Mouse (Mus musculus) midbrain, embryonic 13.5 days (tissue): ENCODE results near the gene A830031A19Rik. TPM values are rescaled to one million over a fixed set of nuclear protein-coding genes. Genes with fewer than 3 reads are reported as not detected.

Source experiments
- ATAC-seq: fragments of 200-750 bp; cut with Nextera tagmentation; 2 replicates; pipeline ENCODE4 v1.8.0; 2017; ENCODE audit warnings: mild to moderate bottlenecking, moderate TSS enrichment, moderate library complexity
- H3K27ac ChIP-seq: fragments of 300-500 bp; sonication (generic); 2 replicates; pipeline ENCODE4 v1.5.1; 2015; ENCODE audit warnings: inconsistent platforms, mild to moderate bottlenecking, moderate library complexity
- H3K27me3 ChIP-seq: fragments of 300-500 bp; sonication (generic); 2 replicates; pipeline ENCODE4 v1.6.1; 2015; ENCODE audit warnings: mild to moderate bottlenecking, inconsistent platforms
- H3K36me3 ChIP-seq: fragments of 300-500 bp; sonication (generic); 2 replicates; pipeline ENCODE4 v1.6.1; 2015; ENCODE audit warnings: mild to moderate bottlenecking, inconsistent platforms
- H3K4me1 ChIP-seq: fragments of 300-500 bp; sonication (generic); replicated peaks from 2 replicates; pipeline ENCODE4 v1.6.1; 2015; ENCODE audit warnings: inconsistent platforms
- H3K4me2 ChIP-seq: fragments of 300-500 bp; sonication (generic); replicated peaks from 2 replicates; pipeline ENCODE4 v1.6.1; 2015; ENCODE audit warnings: moderate library complexity, mild to moderate bottlenecking, inconsistent platforms
- H3K4me3 ChIP-seq: fragments of 300-500 bp; sonication (generic); replicated peaks from 2 replicates; pipeline ENCODE4 v1.5.1; 2015; ENCODE audit warnings: mild to moderate bottlenecking, inconsistent platforms
- H3K9ac ChIP-seq: fragments of 300-500 bp; sonication (generic); replicated peaks from 2 replicates; pipeline ENCODE4 v1.6.1; 2015; ENCODE audit warnings: mild to moderate bottlenecking, inconsistent platforms
- H3K9me3 ChIP-seq: fragments of 300-500 bp; sonication (generic); 2 replicates; pipeline ENCODE4 v1.6.1; 2016; ENCODE audit warnings: mild to moderate bottlenecking, inconsistent platforms
- WGBS: fragments of 180-500 bp; shearing (Covaris S2); methylation state at CpG from one replicate; pipeline ENCODE4 v1.1.7; 2015; 5-methylcytosine and 5-hydroxymethylcytosine counted together
- polyA plus RNA-seq: library from polyadenylated mRNA; unstranded; fragments of >200 nt; fragmentation: Nextera tagmentation; extraction: Ambion mirVana; gene quantifications from 2 replicates; pipeline ENCODE4 v1.2.1, GENCODE M21; 2015

A830031A19Rik gene
- polyA plus RNA-seq, 1 experiment from 2014 or later: not detected

DNA sequence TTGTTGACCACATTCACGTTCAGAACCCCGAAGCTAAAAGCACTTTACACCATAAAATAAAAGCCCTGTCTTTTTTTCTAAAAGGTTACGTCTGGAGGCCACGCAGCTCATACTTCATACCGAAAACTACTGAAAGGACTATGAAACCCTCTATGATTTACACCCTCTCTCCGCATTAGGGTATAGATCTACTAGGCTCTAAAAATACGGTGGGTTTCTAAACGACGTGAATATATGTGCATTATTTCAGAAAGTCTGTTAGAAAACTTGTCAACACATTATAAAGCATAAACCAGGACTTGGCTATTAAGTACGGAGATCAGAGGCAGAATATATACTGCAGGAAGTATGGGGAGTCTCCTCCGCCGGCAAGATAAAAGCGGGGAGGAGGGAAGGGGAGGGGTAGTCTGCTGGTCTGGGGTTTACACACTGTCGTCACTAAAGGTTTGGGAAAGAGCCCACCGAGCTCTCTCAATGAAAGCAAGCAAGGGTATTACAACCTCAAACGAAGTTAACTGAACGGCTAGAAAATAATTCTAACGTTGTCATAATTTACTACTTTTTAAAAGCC lies 748 bp downstream of the A830031A19Rik start:
- peaks cover 28% of the 10 kb centered on the region for H3K4me1 ChIP-seq
- no peak overlapping the region for H3K27ac ChIP-seq
- peak overlapping the region; percentile 95 for H3K9ac ChIP-seq
- WGBS: under 1% methylated on average over 18 of the region's 18 CpGs
- no peaks in the 10 kb centered on the region for H3K36me3 ChIP-seq
- peak overlapping the region; percentile 79 for H3K4me3 ChIP-seq
- no peak for ATAC-seq
- peak overlapping the region; percentile 93 for H3K4me2 ChIP-seq
- peaks cover 8% of the 10 kb centered on the region for H3K27me3 ChIP-seq
- no peaks in the 10 kb centered on the region for H3K9me3 ChIP-seq

DNA sequence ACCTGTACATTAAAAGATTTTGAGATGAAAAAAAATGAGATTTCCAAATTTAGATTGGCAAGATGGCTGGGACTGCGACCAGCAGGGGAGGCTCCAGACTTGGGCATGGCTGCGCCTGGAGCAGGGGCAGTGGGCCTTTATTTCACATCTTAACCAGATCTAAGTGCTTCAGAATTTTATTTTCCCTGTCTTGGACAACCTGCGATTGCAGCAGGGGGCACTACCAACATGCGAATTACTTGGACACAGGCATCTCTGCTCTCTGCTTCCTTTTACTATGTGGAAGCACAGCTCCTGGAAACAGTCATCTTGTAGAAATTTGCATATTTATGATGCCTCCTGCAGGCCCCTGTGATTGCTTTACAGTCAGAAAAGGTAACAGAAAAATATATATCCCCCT lies 9.5 kb downstream of the A830031A19Rik start:
- H3K4me3 ChIP-seq: no peak overlapping the region
- 35% methylated on average over 4 of the region's 4 CpGs for WGBS
- peak; percentile 63 for ATAC-seq
- 0 out of 2 replicates have a peak, but pooled peaks cover 4% of the 10 kb centered on the region for H3K27me3 ChIP-seq
- H3K9ac ChIP-seq: no peak overlapping the region
- no peaks in the 10 kb centered on the region for H3K9me3 ChIP-seq
- H3K36me3 ChIP-seq: no peaks in the 10 kb centered on the region
- H3K27ac ChIP-seq: peak overlapping the region; percentile 30; the same call in 1 of the 2 replicates
- H3K4me1 ChIP-seq: peaks cover 34% of the 10 kb centered on the region
- H3K4me2 ChIP-seq: no peak overlapping the region

- WGBS: 87% methylated on average over 6 of the region's 6 CpGs
These were observed 10.6 kb downstream of the A830031A19Rik start for GRCm38 (mm10) chr11:24064221-24064620.

GRCm38 (mm10) chr11:24062495-24063096 lies 12.3 kb downstream of the A830031A19Rik start:
- 21% methylated on average over 9 of the region's 9 CpGs for WGBS
- Histone ChIP-seq H3K4me2 (peak overlapping the region; percentile 67; the same call in 1 of the 2 replicates), H3K36me3 (no peaks in the 10 kb centered on the region), H3K4me3 (no peak overlapping the region; the same call in 1 of the 2 replicates), H3K4me1 (peaks cover 38% of the 10 kb centered on the region), H3K27me3 (peaks cover 3% of the 10 kb centered on the region; the same call in 1 of the 2 replicates), H3K9me3 (no peaks in the 10 kb centered on the region), H3K9ac (0 out of 2 replicates have a peak overlapping the region, but pooled peaks have one; percentile 12), H3K27ac (peak overlapping the region; percentile 65)
- ATAC-seq: peak; percentile 66

More at GRCm38 (mm10) chr11:24064221-24064620, 10.6 kb downstream of the A830031A19Rik start:
- Histone ChIP-seq H3K27ac (no peak overlapping the region), H3K27me3 (0 out of 2 replicates have a peak, but pooled peaks cover 4% of the 10 kb centered on the region), H3K9ac (no peak overlapping the region), H3K4me1 (peaks cover 38% of the 10 kb centered on the region), H3K36me3 (no peaks in the 10 kb centered on the region), H3K4me3 (no peak overlapping the region), H3K4me2 (no peak overlapping the region), H3K9me3 (no peaks in the 10 kb centered on the region)
- no peak for ATAC-seq

DNA sequence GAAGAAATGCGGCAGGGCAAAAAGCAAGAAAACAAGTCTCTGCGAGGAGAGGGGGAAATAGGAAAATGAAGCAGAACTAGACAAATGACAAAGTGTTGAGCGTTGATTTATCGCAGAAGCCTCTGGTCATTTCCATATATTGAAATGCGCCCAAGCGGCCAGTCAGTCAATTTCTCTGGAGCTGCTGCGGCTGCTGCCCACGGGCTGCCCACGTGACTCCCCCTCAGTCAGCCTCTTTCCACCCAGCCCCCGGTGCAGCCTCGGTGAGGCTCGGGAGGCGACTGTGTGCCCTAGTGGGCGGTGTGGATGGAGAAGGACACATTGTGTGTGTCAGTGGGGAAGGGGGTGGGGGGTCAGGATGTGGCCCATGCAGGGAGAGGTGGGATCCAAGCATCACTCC lies 13.0 kb downstream of the A830031A19Rik start:
- Histone ChIP-seq H3K9me3 (no peaks in the 10 kb centered on the region), H3K36me3 (no peaks in the 10 kb centered on the region), H3K4me1 (peaks cover 38% of the 10 kb centered on the region), H3K4me3 (peak overlapping the region; percentile 36), H3K27me3 (peaks cover 3% of the 10 kb centered on the region; the same call in 1 of the 2 replicates), H3K9ac (peak overlapping the region; percentile 53), H3K27ac (peak overlapping the region; percentile 65), H3K4me2 (peak overlapping the region; percentile 67)
- ATAC-seq: peak; percentile 91
- WGBS: under 1% methylated on average over 14 of the region's 14 CpGs

DNA sequence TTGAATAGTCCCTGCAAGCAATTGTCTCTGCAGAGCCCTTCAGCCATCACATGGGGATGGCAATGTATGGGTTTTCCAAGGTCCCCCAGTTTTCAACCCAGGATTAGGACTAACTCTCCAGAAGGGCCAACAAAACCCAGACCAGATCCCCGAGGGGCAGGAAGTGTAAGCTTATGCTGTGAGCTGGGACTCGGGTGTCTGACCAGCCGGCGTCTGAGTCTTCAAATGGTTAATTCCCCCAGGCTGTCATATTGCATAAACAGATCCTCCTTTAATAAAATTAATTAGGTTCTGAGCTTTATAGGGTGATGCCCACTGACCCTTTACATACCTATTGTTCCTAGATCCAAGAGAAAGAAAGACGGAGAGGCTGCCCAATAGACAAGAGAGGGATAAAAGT lies 14.4 kb downstream of the A830031A19Rik start:
- Histone ChIP-seq H3K4me2 (peak overlapping the region; percentile 58), H3K27me3 (peaks cover 3% of the 10 kb centered on the region; the same call in 1 of the 2 replicates), H3K9ac (peak overlapping the region; percentile 46; the same call in 1 of the 2 replicates), H3K9me3 (no peaks in the 10 kb centered on the region), H3K36me3 (no peaks in the 10 kb centered on the region), H3K4me3 (peak overlapping the region; percentile 30), H3K4me1 (peaks cover 38% of the 10 kb centered on the region), H3K27ac (no peak overlapping the region)
- WGBS: 1% methylated on average over 5 of the region's 5 CpGs
- ATAC-seq: no peak

- no peak overlapping the region for H3K4me2 ChIP-seq
- no peak overlapping the region for H3K9ac ChIP-seq
- H3K4me1 ChIP-seq: peaks cover 35% of the 10 kb centered on the region
- no peaks in the 10 kb centered on the region for H3K9me3 ChIP-seq
- no peak for ATAC-seq
- peaks cover 3% of the 10 kb centered on the region; the same call in 1 of the 2 replicates for H3K27me3 ChIP-seq
- no peak overlapping the region for H3K27ac ChIP-seq
- H3K4me3 ChIP-seq: no peak overlapping the region
- WGBS: 6% methylated on average over 1 of the region's 1 CpGs
- H3K36me3 ChIP-seq: no peaks in the 10 kb centered on the region
These were observed 15.7 kb downstream of the A830031A19Rik start for GRCm38 (mm10) chr11:24059137-24059536.

- no peak overlapping the region for H3K4me2 ChIP-seq
- H3K4me1 ChIP-seq: peaks cover 13% of the 10 kb centered on the region
- WGBS: 71% methylated on average over 6 of the region's 6 CpGs
- H3K4me3 ChIP-seq: no peak overlapping the region
- H3K36me3 ChIP-seq: no peaks in the 10 kb centered on the region
- ATAC-seq: no peak
- H3K9me3 ChIP-seq: no peaks in the 10 kb centered on the region
- no peak overlapping the region for H3K27ac ChIP-seq
- H3K9ac ChIP-seq: no peak overlapping the region
- H3K27me3 ChIP-seq: peaks cover 5% of the 10 kb centered on the region; the same call in 1 of the 2 replicates
These were observed 22.0 kb downstream of the A830031A19Rik start for GRCm38 (mm10) chr11:24052882-24053281.

DNA sequence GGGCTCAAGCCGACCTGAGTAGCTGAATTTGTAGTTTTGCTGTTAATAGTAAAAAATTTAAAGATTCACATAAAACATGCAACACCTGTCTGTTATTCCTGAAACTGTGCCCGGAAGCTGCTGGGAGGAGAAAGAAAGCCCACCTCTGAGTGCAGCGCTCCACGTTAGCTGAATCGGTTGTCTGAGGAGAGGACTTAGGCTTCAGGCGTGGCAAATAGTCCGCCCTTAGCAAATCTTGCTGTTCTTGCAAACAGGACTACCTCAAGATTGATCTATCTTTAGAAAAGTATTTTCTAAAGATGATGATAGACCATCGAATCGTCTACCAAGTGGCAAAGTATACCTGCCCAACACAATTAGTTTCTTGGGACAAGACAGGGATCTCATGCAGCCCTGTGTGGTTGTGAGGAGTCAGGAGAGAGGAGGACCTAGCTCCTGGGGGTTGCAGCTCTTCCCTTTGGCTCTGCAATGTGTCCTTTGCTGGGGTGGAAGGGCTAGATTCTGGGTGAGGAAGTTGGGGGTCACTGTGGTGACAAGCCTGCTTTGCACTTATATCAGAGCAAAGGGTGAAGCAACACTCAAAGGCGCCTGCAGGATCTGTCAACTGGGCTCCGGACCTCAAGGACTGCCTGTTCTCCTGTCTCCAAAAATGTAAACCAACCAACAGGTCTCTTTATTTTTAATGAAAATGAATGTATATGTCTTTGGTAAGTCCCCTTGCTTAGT lies 24.7 kb downstream of the A830031A19Rik start:
- Histone ChIP-seq H3K4me1 (peaks cover 13% of the 10 kb centered on the region), H3K9me3 (no peaks in the 10 kb centered on the region), H3K9ac (no peak overlapping the region), H3K4me3 (no peak overlapping the region), H3K4me2 (peak overlapping the region; percentile 59; the same call in 1 of the 2 replicates), H3K27me3 (0 out of 2 replicates have a peak, but pooled peaks cover 8% of the 10 kb centered on the region), H3K27ac (no peak overlapping the region), H3K36me3 (no peaks in the 10 kb centered on the region)
- no peak for ATAC-seq
- 85% methylated on average over 11 of the region's 11 CpGs for WGBS

DNA sequence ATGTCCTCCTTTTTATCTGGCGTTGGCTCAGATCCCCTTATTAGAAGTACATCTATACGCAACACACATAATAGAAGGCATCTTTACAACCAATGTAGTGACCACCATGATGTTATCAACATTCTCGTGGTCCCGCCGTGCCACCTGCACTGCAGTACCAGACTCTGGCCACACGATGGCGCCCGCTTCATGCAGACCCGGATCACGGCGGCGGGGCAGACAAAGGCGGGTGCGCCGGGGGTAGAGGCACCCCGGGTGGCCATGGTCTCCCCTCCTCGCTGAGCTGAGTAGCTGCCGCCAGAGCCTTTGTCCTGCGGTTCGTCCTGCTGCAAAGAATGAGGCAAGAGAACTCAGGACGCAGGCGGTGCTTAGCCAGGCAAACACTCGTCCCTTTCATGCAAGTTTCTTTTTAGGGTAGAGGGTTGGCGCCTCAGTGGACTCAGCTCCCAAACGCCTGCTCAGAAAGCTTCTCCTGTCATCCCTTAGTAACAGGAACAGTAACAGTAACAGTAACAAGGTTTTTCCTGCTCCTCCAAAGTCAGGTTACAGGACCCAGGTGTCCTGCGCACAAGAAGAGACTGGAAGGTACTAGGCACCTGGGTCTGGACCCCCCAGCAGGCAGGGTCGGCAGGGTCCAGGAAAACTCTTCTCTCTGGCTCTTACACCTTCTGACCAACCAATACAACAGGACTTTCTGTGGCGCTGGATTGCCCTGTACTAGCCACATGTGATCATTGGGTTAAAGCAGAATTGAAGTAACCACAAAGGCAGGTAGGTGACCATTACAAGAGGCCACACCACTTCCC lies 25.4 kb downstream of the A830031A19Rik start:
- 0 out of 2 replicates have a peak, but pooled peaks cover 8% of the 10 kb centered on the region for H3K27me3 ChIP-seq
- no peaks in the 10 kb centered on the region for H3K9me3 ChIP-seq
- peak overlapping the region; percentile 59 for H3K4me2 ChIP-seq
- ATAC-seq: peak; percentile 93
- WGBS: 5% methylated on average over 28 of the region's 28 CpGs
- H3K9ac ChIP-seq: peak overlapping the region; percentile 70
- H3K27ac ChIP-seq: peak overlapping the region; percentile 61; the same call in 1 of the 2 replicates
- H3K4me1 ChIP-seq: peaks cover 13% of the 10 kb centered on the region
- H3K4me3 ChIP-seq: peak overlapping the region; percentile 47
- H3K36me3 ChIP-seq: no peaks in the 10 kb centered on the region

- Histone ChIP-seq H3K4me3 (no peak overlapping the region), H3K4me1 (no peaks in the 10 kb centered on the region), H3K27ac (no peak overlapping the region), H3K27me3 (0 out of 2 replicates have a peak, but pooled peaks cover 5% of the 10 kb centered on the region), H3K4me2 (no peak overlapping the region), H3K36me3 (no peaks in the 10 kb centered on the region), H3K9me3 (no peaks in the 10 kb centered on the region), H3K9ac (no peak overlapping the region)
- ATAC-seq: no peak
- 86% methylated on average over 6 of the region's 6 CpGs for WGBS
These were observed 30.8 kb downstream of the A830031A19Rik start for GRCm38 (mm10) chr11:24044025-24044424.
